10 mouse cellular contexts compared by ENCODE assay signal in the genomic region with DNA sequence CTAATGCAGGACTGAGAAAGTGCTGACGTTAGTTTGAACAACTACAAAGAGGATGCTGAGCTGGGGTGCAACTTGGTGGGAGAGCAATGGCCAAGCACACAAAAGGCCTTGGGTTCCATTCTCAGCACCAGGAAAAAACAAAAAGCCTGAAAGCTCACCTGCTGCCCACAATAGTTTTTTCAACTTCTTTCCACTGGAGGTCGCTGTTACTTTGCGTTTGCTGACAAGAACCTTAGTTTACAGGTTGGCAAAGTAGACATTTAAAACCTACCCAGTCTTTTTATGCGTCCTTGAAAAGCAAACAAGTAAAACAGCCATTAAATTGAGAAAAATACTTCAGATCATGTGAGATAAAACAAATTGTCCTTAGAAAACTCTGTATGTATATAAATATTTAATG. TPM values are rescaled to one million over a fixed set of nuclear protein-coding genes. Genes with fewer than 3 reads are reported as not detected.
DNase-seq lines count a peak whose midpoint lies in the region; ATAC-seq lines count a peak whose summit lies in the region.
"Had no signal": no experiment of that assay in that cellular context is flagged by ENCODE, and none has a peak within 500 bp of the region (broad histone marks: within the 10 kb centered on the region; RNA-seq: fewer than 3 reads in every experiment).

No protein-coding gene starts in this region.

- H3K4me3 ChIP-seq in liver, embryonic 13.5 days (replicated peaks) = no peak overlapping the region
- H3K4me3 ChIP-seq in liver, embryonic 11.5 days (ENCODE audit: low read depth, low read length) = no peak overlapping the region

- DNase-seq in cerebellum, adult 8-10 months = peak; percentile 7
- no peak for DNase-seq in cerebellum, adult 11 months
- peak; percentile 2 for DNase-seq in liver, embryonic 13.5 days
- no peak for DNase-seq in liver, embryonic 11.5 days (ENCODE audit: low spot score)
- DNase-seq in R1 (ENCODE audit: low read depth, low spot score) = peak; percentile 68
- DNase-seq in forelimb bud, embryonic 11.5 days (ENCODE audit: low read depth, low spot score) = peak; percentile 69
- no peak for DNase-seq in ovary, postnatal 10 days (ENCODE audit: low spot score)

- WGBS in liver, embryonic 13.5 days (ENCODE audit: insufficient replicate concordance) = 9% methylated on average over 4 of the region's 4 CpGs
- 11% methylated on average over 4 of the region's 4 CpGs for WGBS in liver, embryonic 11.5 days

- no peak overlapping the region for H3K27ac ChIP-seq in liver, embryonic 13.5 days
- H3K27ac ChIP-seq in liver, embryonic 11.5 days (ENCODE audit: low read depth, low read length) = no peak overlapping the region

- no peak overlapping the region for H3K4me2 ChIP-seq in liver, embryonic 13.5 days
- no peak overlapping the region for H3K4me2 ChIP-seq in liver, embryonic 11.5 days

- ATAC-seq in liver, embryonic 13.5 days (ENCODE audit: low read depth) = no peak
- ATAC-seq in liver, embryonic 11.5 days (replicated peaks; ENCODE audit: low FRiP score) = no peak
- peak; percentile 76 for ATAC-seq in megakaryocyte progenitor cell, adult 5-6 weeks (replicated peaks; ENCODE audit: poor library complexity)

- H3K9ac ChIP-seq in liver, embryonic 13.5 days = no peak overlapping the region
- H3K9ac ChIP-seq in liver, embryonic 11.5 days (ENCODE audit: low read depth, low read length) = no peak overlapping the region

- H3K27me3 ChIP-seq in liver, embryonic 13.5 days = no peaks in the 10 kb centered on the region
- H3K27me3 ChIP-seq in liver, embryonic 11.5 days (replicated peaks; ENCODE audit: control insufficient read depth, insufficient read depth, low read length) = no peaks in the 10 kb centered on the region

- no peaks in the 10 kb centered on the region for H3K4me1 ChIP-seq in liver, embryonic 13.5 days (replicated peaks)
- no peaks in the 10 kb centered on the region for H3K4me1 ChIP-seq in liver, embryonic 11.5 days (replicated peaks; ENCODE audit: control insufficient read depth, insufficient read depth, low read length)

- no peaks in the 10 kb centered on the region for H3K36me3 ChIP-seq in liver, embryonic 13.5 days
- H3K36me3 ChIP-seq in liver, embryonic 11.5 days (ENCODE audit: control insufficient read depth, insufficient read depth, low read length) = no peaks in the 10 kb centered on the region

- H3K9me3 ChIP-seq in liver, embryonic 13.5 days (replicated peaks) = no peaks in the 10 kb centered on the region
- no peaks in the 10 kb centered on the region for H3K9me3 ChIP-seq in liver, embryonic 11.5 days (ENCODE audit: control insufficient read depth, low read length)

RNA-seq across cellular contexts. Expression of a gene that starts 15.7 kb away (rescaled TPM):
- polyA plus RNA-seq in liver, embryonic 13.5 days (2015; fragmentation: Nextera tagmentation; extraction: Ambion mirVana) = 0.02 and 0.06 TPM in 2 replicates
- polyA plus RNA-seq in liver, embryonic 11.5 days (2014; fragmentation: Nextera tagmentation; extraction: Ambion mirVana) = 0.10 and 0.12 TPM in 2 replicates
- not detected in 2 replicates for total RNA-seq in megakaryocyte progenitor cell, adult 5-6 weeks (2015)
- not detected in 2 replicates for total RNA-seq in megakaryocyte progenitor cell, adult 5-6 weeks (2017)
- total RNA-seq: hematopoietic stem cell, adult 5-6 weeks had no signal

RNA-seq across cellular contexts. Expression of a gene that starts 33.7 kb away (rescaled TPM):
- polyA plus RNA-seq in liver, embryonic 13.5 days (2015; fragmentation: Nextera tagmentation; extraction: Ambion mirVana) = 11.1 and 14.0 TPM in 2 replicates
- polyA plus RNA-seq in liver, embryonic 11.5 days (2014; fragmentation: Nextera tagmentation; extraction: Ambion mirVana) = 19.9 and 23.1 TPM in 2 replicates
- 14.6 and 18.2 TPM in 2 replicates for total RNA-seq in megakaryocyte progenitor cell, adult 5-6 weeks (2015)
- total RNA-seq in megakaryocyte progenitor cell, adult 5-6 weeks (2017) = 32.3 and 39.6 TPM in 2 replicates

RNA-seq across cellular contexts. Expression of a gene that starts 34.5 kb away (rescaled TPM):
- not detected in 2 replicates for polyA plus RNA-seq in liver, embryonic 13.5 days (2015; fragmentation: Nextera tagmentation; extraction: Ambion mirVana)
- polyA plus RNA-seq in liver, embryonic 11.5 days (2014; fragmentation: Nextera tagmentation; extraction: Ambion mirVana) = not detected in 2 replicates
- total RNA-seq in megakaryocyte progenitor cell, adult 5-6 weeks (2015) = not detected in 2 replicates
- not detected in 2 replicates for total RNA-seq in megakaryocyte progenitor cell, adult 5-6 weeks (2017)
- total RNA-seq: hematopoietic stem cell, adult 5-6 weeks had no signal
- polyA plus RNA-seq: neural tube, embryonic 14.5 days had no signal

Comparison
In these comparisons a context has a peak if more than half of its experiments do, and no peak if none do; other contexts are left out.
1. DNase-seq: peak in cerebellum, adult 8-10 months (single experiment), liver, embryonic 13.5 days (single experiment), R1 (single experiment) and forelimb bud, embryonic 11.5 days (single experiment); none in cerebellum, adult 11 months (single experiment), liver, embryonic 11.5 days (single experiment) and ovary, postnatal 10 days (single experiment).